Mouse (Mus musculus): ENCODE data around the gene Tor1a. TPM values are rescaled to one million over a fixed set of nuclear protein-coding genes. Genes with fewer than 3 reads are reported as not detected.

Tor1a gene
- polyA plus RNA-seq, 1 experiment from 2014 or later: 57.5 TPM

DNA sequence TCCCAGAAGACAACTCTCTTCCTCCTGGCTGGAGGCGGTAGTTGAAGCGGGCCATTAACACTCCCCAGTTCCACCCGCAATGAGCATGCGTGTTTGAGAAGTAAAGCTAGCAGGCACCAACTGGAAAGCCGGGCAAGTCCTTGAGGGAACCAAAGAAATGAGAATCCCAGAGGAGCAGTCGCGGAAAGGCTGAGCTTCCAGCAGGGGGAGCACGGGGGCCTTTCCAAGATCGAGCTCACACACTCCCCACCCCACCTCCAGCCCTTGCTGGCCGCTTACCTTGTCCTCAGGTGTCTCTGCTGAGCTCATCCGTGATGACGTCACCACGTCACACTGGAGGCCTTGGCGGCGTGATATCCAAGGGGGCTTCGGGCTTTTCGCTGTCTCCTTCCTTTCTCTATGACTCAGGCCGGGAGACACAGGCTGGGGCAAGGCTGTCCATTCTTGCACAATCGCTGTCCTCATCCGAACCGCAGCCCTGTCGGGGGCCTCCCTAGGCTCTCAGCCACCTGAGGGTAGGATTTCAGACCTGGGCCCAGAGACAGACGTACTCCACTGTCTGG, 38.2 kb downstream of the Tor1a start, which contains the start of gene Ptges:
Gene Ptges, minus strand, starts transcription at position 381 of the 563 bp plus-strand sequence.
- 2% methylated on average over 23 of the region's 23 CpGs for WGBS
- H3K4me3 ChIP-seq (ENCODE audit: low read depth, low read length): peak within 1 kb of the TSS; percentile 19; the same call in 1 of the 2 replicates
- DNase-seq (ENCODE audit: low spot score): peak; percentile 87
- H3K9me3 ChIP-seq (ENCODE audit: low read length): no peaks in the 10 kb centered on the region
- H3K27ac ChIP-seq (ENCODE audit: low read length): peak within 1 kb of the TSS; percentile 88
- H3K36me3 ChIP-seq (ENCODE audit: insufficient read depth, low read length): no peaks in the 10 kb centered on the region
- H3K4me1 ChIP-seq (ENCODE audit: insufficient read depth, low read depth, low read length): peaks cover 17% of the 10 kb centered on the region; the same call in 1 of the 2 replicates
- H3K4me2 ChIP-seq (replicated peaks; ENCODE audit: low read depth, low read length): peak within 1 kb of the TSS; percentile 56
- ATAC-seq: peak; percentile 32
- no peak for TF ChIP-seq EP300 (IDR thresholded peaks at IDR 0.05)
- peak; percentile 79 for TF ChIP-seq CTCF (IDR thresholded peaks at IDR 0.05)
- no peak within 1 kb of the TSS for H3K9ac ChIP-seq (replicated peaks; ENCODE audit: low read depth)
- H3K27me3 ChIP-seq (replicated peaks; ENCODE audit: insufficient read depth, low read length): no peaks in the 10 kb centered on the region

DNA sequence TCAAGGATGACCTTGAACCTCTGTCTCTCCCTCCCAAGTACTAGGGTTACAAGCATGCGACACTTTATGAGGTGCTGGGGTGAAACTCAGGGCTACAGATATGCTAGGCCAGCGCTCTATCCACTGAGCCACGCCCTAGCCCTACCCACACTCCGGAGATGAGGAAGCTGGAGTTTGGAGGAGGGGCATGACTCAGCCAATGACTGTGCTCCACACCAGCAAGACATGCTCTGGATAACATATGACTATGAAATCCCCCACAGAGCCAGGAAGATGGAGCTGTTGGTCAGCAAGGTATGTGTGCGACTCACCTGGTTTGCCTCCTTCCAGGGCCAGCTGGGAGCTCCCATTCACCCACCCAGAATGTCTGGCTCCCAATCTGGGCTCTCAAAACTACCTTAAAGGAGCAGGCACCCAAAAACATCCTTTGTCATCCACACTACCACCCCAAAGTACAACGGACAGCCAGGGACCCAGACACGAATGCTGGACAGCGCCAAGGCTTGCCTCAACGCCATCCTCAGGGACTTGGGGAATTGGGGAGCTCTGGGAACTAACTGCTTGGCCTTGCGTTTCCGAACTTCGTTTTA, 38.7 kb downstream of the Tor1a start:
- no peaks in the 10 kb centered on the region for H3K27me3 ChIP-seq (replicated peaks; ENCODE audit: insufficient read depth, low read length)
- H3K4me3 ChIP-seq (ENCODE audit: low read depth, low read length): peak overlapping the region; percentile 19; the same call in 1 of the 2 replicates
- H3K9me3 ChIP-seq (ENCODE audit: low read length): no peaks in the 10 kb centered on the region
- TF ChIP-seq CTCF (IDR thresholded peaks at IDR 0.05) (no peak), EP300 (IDR thresholded peaks at IDR 0.05) (no peak)
- H3K27ac ChIP-seq (ENCODE audit: low read length): peak overlapping the region; percentile 88
- peak; percentile 23 for ATAC-seq
- H3K36me3 ChIP-seq (ENCODE audit: insufficient read depth, low read length): no peaks in the 10 kb centered on the region
- H3K9ac ChIP-seq (replicated peaks; ENCODE audit: low read depth): no peak overlapping the region
- H3K4me2 ChIP-seq (replicated peaks; ENCODE audit: low read depth, low read length): peak overlapping the region; percentile 56
- DNase-seq (ENCODE audit: low spot score): peak; percentile 60
- 26% methylated on average over 12 of the region's 12 CpGs for WGBS
- H3K4me1 ChIP-seq (ENCODE audit: insufficient read depth, low read depth, low read length): peaks cover 17% of the 10 kb centered on the region; the same call in 1 of the 2 replicates

DNA sequence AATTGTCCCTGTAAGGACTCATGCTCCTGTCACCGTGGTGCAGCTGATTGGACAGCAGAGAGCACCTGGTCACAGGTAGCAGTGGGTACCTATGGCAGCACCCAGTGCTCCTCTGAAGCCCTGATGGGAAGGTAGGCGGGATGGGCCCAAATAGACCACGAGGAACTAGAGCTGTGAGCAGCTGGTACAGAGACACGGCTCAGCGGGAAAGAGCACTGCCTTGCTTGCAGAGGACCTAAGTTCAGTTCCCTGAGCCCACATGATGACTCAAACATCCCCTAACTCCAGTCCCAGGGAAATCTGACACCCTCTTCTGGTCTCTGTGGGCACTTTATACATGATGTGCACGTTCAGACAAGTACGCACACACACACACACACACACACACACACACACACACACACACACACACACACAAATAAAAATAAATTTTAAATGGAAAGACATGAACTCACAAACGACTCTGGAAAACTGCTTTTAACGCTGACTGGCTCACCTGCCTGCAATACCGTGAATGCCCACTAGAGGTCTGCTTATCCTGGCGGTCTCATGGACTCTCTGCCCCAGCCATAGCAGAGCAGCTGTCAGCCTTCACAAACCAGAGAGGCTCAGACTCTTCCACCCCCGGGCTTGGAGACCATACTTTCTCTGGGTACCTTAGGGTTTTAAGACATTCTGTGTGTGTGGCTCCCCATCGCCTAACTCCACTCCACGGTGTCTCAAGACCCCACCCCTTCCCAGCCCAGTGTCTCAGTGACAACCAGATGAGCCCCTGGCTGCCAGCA, 39.7 kb downstream of the Tor1a start:
- 14% methylated on average over 13 of the region's 14 CpGs for WGBS
- peak; percentile 49 for ATAC-seq
- Histone ChIP-seq H3K27ac (ENCODE audit: low read length) (peak overlapping the region; percentile 88), H3K4me3 (ENCODE audit: low read depth, low read length) (no peak overlapping the region), H3K4me1 (ENCODE audit: insufficient read depth, low read depth, low read length) (peaks cover 17% of the 10 kb centered on the region; the same call in 1 of the 2 replicates), H3K9me3 (ENCODE audit: low read length) (no peaks in the 10 kb centered on the region), H3K4me2 (replicated peaks; ENCODE audit: low read depth, low read length) (no peak overlapping the region), H3K36me3 (ENCODE audit: insufficient read depth, low read length) (no peaks in the 10 kb centered on the region), H3K27me3 (replicated peaks; ENCODE audit: insufficient read depth, low read length) (no peaks in the 10 kb centered on the region), H3K9ac (replicated peaks; ENCODE audit: low read depth) (no peak overlapping the region)
- no peak for TF ChIP-seq EP300 (IDR thresholded peaks at IDR 0.05)
- TF ChIP-seq CTCF (IDR thresholded peaks at IDR 0.05): peak; percentile 94
- DNase-seq (ENCODE audit: low spot score): peak; percentile 84

DNA sequence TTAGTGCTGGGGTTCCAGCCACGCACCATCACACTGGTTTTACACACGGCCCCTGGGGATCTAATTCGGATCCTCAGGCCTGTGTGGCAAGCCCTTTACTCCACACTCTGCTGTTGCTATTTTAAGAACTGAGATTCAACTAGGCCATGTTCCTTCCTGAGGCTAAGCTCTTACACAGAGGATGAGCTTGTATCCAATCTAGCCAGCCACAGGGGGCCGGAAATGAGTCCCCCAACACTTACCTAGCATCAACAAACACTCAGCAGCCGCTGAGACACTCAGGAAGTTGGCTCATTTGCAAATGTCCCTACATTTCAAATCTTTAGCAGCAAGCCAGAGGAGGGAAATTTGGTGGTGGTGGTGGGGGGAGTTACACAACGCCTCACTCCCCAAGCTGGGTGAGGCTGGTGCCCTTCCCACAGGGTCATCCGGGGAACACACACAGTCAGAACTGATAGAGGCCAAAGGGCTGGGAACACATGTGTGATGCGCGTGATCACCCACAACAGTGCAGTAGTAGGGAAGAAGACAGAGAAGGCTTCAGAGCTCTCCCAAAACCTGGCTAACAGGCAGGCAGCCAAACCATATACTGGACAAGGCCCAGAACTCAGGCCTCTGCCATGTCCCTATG, 40.5 kb downstream of the Tor1a start:
- ATAC-seq (peak; percentile 80), DNase-seq (ENCODE audit: low spot score) (peak; percentile 92)
- H3K9ac ChIP-seq (replicated peaks; ENCODE audit: low read depth): no peak overlapping the region
- H3K27ac ChIP-seq (ENCODE audit: low read length): peak overlapping the region; percentile 88
- H3K4me1 ChIP-seq (ENCODE audit: insufficient read depth, low read depth, low read length): peaks cover 17% of the 10 kb centered on the region; the same call in 1 of the 2 replicates
- 15% methylated on average over 9 of the region's 9 CpGs for WGBS
- H3K27me3 ChIP-seq (replicated peaks; ENCODE audit: insufficient read depth, low read length): no peaks in the 10 kb centered on the region
- peak; percentile 88 for TF ChIP-seq EP300 (IDR thresholded peaks at IDR 0.05)
- no peak for TF ChIP-seq CTCF (IDR thresholded peaks at IDR 0.05)
- H3K4me2 ChIP-seq (replicated peaks; ENCODE audit: low read depth, low read length): no peak overlapping the region
- H3K9me3 ChIP-seq (ENCODE audit: low read length): no peaks in the 10 kb centered on the region
- no peaks in the 10 kb centered on the region for H3K36me3 ChIP-seq (ENCODE audit: insufficient read depth, low read length)
- H3K4me3 ChIP-seq (ENCODE audit: low read depth, low read length): no peak overlapping the region

DNA sequence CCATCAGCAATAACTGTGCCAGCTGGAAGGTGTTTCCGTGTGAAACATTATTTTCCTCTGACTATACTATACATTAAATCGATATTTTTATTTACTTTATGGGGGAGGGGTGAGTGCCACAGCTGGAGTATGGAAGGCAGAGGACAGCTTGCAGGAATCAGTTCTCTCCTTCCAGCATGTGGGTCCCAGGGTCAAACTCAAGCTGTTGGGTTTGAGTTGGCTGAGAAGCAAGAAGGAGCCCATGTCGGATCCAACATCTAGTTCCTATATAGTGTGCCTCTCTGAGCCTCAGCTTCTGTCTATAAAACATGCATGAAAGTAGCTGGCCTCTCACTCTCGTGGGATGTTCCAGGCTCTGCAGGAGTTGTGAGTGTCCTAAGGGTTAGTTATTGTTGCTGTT, 41.4 kb downstream of the Tor1a start:
- DNase-seq (ENCODE audit: low spot score): peak; percentile 70
- no peak for TF ChIP-seq CTCF (IDR thresholded peaks at IDR 0.05)
- TF ChIP-seq EP300 (IDR thresholded peaks at IDR 0.05): no peak
- no peak overlapping the region for H3K4me3 ChIP-seq (ENCODE audit: low read depth, low read length)
- H3K9me3 ChIP-seq (ENCODE audit: low read length): no peaks in the 10 kb centered on the region
- H3K27me3 ChIP-seq (replicated peaks; ENCODE audit: insufficient read depth, low read length): no peaks in the 10 kb centered on the region
- no peak overlapping the region for H3K9ac ChIP-seq (replicated peaks; ENCODE audit: low read depth)
- H3K4me2 ChIP-seq (replicated peaks; ENCODE audit: low read depth, low read length): no peak overlapping the region
- H3K4me1 ChIP-seq (ENCODE audit: insufficient read depth, low read depth, low read length): peaks cover 17% of the 10 kb centered on the region; the same call in 1 of the 2 replicates
- 51% methylated on average over 4 of the region's 4 CpGs for WGBS
- peak overlapping the region; percentile 88 for H3K27ac ChIP-seq (ENCODE audit: low read length)
- H3K36me3 ChIP-seq (ENCODE audit: insufficient read depth, low read length): no peaks in the 10 kb centered on the region
- ATAC-seq: peak; percentile 16; the same call in 1 of the 2 replicates

All from lung, postnatal 0 days (tissue).